Mouse (Mus musculus) kidney, embryonic 15.5 days (tissue): ENCODE results near the gene Ndufaf7. TPM values are rescaled to one million over a fixed set of nuclear protein-coding genes. Genes with fewer than 3 reads are reported as not detected.

Experiments
- polyA plus RNA-seq: library from polyadenylated mRNA; unstranded; fragments of >200 nt; fragmentation: Nextera tagmentation; extraction: Ambion mirVana; gene quantifications from 2 replicates; pipeline ENCODE4 v1.2.1, GENCODE M21; 2015

Ndufaf7 gene
- polyA plus RNA-seq, 1 experiment from 2014 or later: 57.9 TPM

Other genes with a start within 250 kb of the Ndufaf7 start
- gene Strn, start 199.9 kb upstream of the Ndufaf7 start, polyA plus RNA-seq: 5.5 and 5.6 TPM in 2 replicates
- gene Heatr5b, start 101.8 kb upstream of the Ndufaf7 start, polyA plus RNA-seq: 11.2 and 12.6 TPM in 2 replicates
- 41.6 and 46.6 TPM in 2 replicates for gene Gpatch11, start 101.6 kb upstream of the Ndufaf7 start, polyA plus RNA-seq
- 11.6 and 12.3 TPM in 2 replicates for gene Eif2ak2, start 54.6 kb upstream of the Ndufaf7 start, polyA plus RNA-seq
- 0.10 TPM in 1 of 2 replicates, not detected in the other for gene Sult6b1, start 30.1 kb upstream of the Ndufaf7 start, polyA plus RNA-seq
- gene Cebpzos, start 20.6 kb upstream of the Ndufaf7 start, polyA plus RNA-seq: 98.7 and 111 TPM in 2 replicates
- 66.4 and 66.6 TPM in 2 replicates for gene Cebpz, start 70 bp upstream of the Ndufaf7 start, polyA plus RNA-seq
- 39.1 and 39.7 TPM in 2 replicates for gene Prkd3, start 83.7 kb downstream of the Ndufaf7 start, polyA plus RNA-seq
- 4.4 and 4.5 TPM in 2 replicates for gene Qpct, start 114.8 kb downstream of the Ndufaf7 start, polyA plus RNA-seq